25 mouse cellular contexts compared by ENCODE assay signal in genomic region chr9:23419107-23419506, GRCm38 (mm10).
A peak's percentile ranks its signal among the peaks of the same experiment; 100 is the strongest.
DNase-seq lines count a peak whose midpoint lies in the region; ATAC-seq and TF ChIP-seq lines count a peak whose summit lies in the region.
"Had no signal": no experiment of that assay in that cellular context is flagged by ENCODE, and none has a peak within 500 bp of the region (broad histone marks: within the 10 kb centered on the region; RNA-seq: fewer than 3 reads in every experiment).

No protein-coding gene starts in this region.

- TF ChIP-seq CTCF in liver, postnatal 0 days (IDR thresholded peaks at IDR 0.05; ENCODE audit: low read depth): peak; percentile 51
- TF ChIP-seq CTCF in MEL (IDR thresholded peaks at IDR 0.05 in 2 of 3, conservative IDR thresholded peaks at IDR 0.05 in 1 of 3; ENCODE audit: control insufficient read depth in 1 of 3, insufficient read depth in 1 of 3, low read depth in 2 of 3, low read length in 3 of 3, poor library complexity in 1 of 3, severe bottlenecking in 1 of 3): peak in 1 of 3 experiments; percentile 16; a peak in 1 of 6 replicates

- no peak for ATAC-seq in liver, postnatal 0 days
- no peak for ATAC-seq in liver, embryonic 11.5 days (replicated peaks; ENCODE audit: low FRiP score)
- no peak for ATAC-seq in megakaryocyte, adult 5-6 weeks (ENCODE audit: poor library complexity, severe bottlenecking)
- ATAC-seq: activated CD4-positive, CD25-positive, alpha-beta regulatory T cell, adult 4 months; forebrain, embryonic 14.5 days; hindbrain, postnatal 0 days; intestine, embryonic 16.5 days; midbrain, embryonic 13.5 days had no signal

- peak; percentile 19; the same call in 1 of the 2 replicates for TF ChIP-seq RAD21 in MEL (IDR thresholded peaks at IDR 0.05; ENCODE audit: low read depth, low read length)

- H3K9ac ChIP-seq in liver, postnatal 0 days (replicated peaks): no peak overlapping the region
- H3K9ac ChIP-seq in liver, embryonic 11.5 days (ENCODE audit: low read depth, low read length): no peak overlapping the region
- H3K9ac ChIP-seq in MEL (ENCODE audit: control insufficient read depth, low read depth, low read length, poor library complexity, severe bottlenecking): no peak overlapping the region
- H3K9ac ChIP-seq: heart, embryonic 13.5 days; hindbrain, embryonic 12.5 days; kidney, embryonic 15.5 days; liver, embryonic 15.5 days; lung, embryonic 15.5 days; midbrain, embryonic 13.5 days had no signal

- 70% methylated on average over 2 of the region's 2 CpGs for WGBS in liver, postnatal 0 days (ENCODE audit: insufficient replicate concordance)
- 83% methylated on average over 2 of the region's 2 CpGs for WGBS in liver, embryonic 11.5 days

- H3K79me2 ChIP-seq in MEL (ENCODE audit: control insufficient read depth, insufficient read depth, low read length, poor library complexity): no peaks in the 10 kb centered on the region

- no peaks in the 10 kb centered on the region for H3K36me3 ChIP-seq in liver, postnatal 0 days (replicated peaks; ENCODE audit: insufficient read depth, low read length)
- H3K36me3 ChIP-seq in liver, embryonic 11.5 days (ENCODE audit: control insufficient read depth, insufficient read depth, low read length): no peaks in the 10 kb centered on the region
- H3K36me3 ChIP-seq in MEL (ENCODE audit: control insufficient read depth in 1 of 2, insufficient read depth in 2 of 2, low read length in 2 of 2): no peaks in the 10 kb centered on the region
- H3K36me3 ChIP-seq: hindbrain, embryonic 12.5 days; kidney, embryonic 15.5 days; liver, embryonic 15.5 days; lung, embryonic 15.5 days; midbrain, embryonic 13.5 days had no signal

- no peaks in the 10 kb centered on the region for H3K9me3 ChIP-seq in liver, postnatal 0 days (ENCODE audit: low read length)
- H3K9me3 ChIP-seq in liver, embryonic 11.5 days (ENCODE audit: control insufficient read depth, low read length): no peaks in the 10 kb centered on the region
- H3K9me3 ChIP-seq in MEL (replicated peaks; ENCODE audit: insufficient read depth, low read length): no peaks in the 10 kb centered on the region
- H3K9me3 ChIP-seq: kidney, embryonic 15.5 days; liver, embryonic 15.5 days; lung, embryonic 15.5 days had no signal

- H3K27ac ChIP-seq in liver, postnatal 0 days (ENCODE audit: low read depth): no peak overlapping the region
- H3K27ac ChIP-seq in liver, embryonic 11.5 days (ENCODE audit: low read depth, low read length): no peak overlapping the region
- no peak overlapping the region for H3K27ac ChIP-seq in MEL (ENCODE audit: control insufficient read depth, low read depth, low read length)
- H3K27ac ChIP-seq: heart, embryonic 13.5 days; hindbrain, embryonic 12.5 days; hindbrain, postnatal 0 days; kidney, embryonic 15.5 days; liver, embryonic 15.5 days; lung, embryonic 15.5 days; midbrain, embryonic 13.5 days had no signal

- no peak overlapping the region for H3K4me3 ChIP-seq in liver, postnatal 0 days (ENCODE audit: low read depth, low read length)
- no peak overlapping the region for H3K4me3 ChIP-seq in liver, embryonic 11.5 days (ENCODE audit: low read depth, low read length)
- H3K4me3 ChIP-seq in MEL (ENCODE audit: control insufficient read depth in 1 of 2, insufficient read depth in 1 of 2, low read depth in 2 of 2, low read length in 2 of 2): no peak overlapping the region
- H3K4me3 ChIP-seq: heart, embryonic 13.5 days; hindbrain, embryonic 12.5 days; kidney, embryonic 15.5 days; liver, embryonic 15.5 days; lung, embryonic 15.5 days; midbrain, embryonic 13.5 days had no signal

- no peak for TF ChIP-seq EP300 in liver, postnatal 0 days (IDR thresholded peaks at IDR 0.05; ENCODE audit: low read depth)
- no peak for TF ChIP-seq EP300 in MEL (IDR thresholded peaks at IDR 0.05; ENCODE audit: low read depth in 1 of 2, low read length in 2 of 2)

- TF ChIP-seq POLR2A in MEL (IDR thresholded peaks at IDR 0.05; ENCODE audit: control insufficient read depth in 1 of 2, insufficient read depth in 1 of 2, low read depth in 1 of 2, low read length in 2 of 2, poor library complexity in 1 of 2): no peak

- no peak overlapping the region for H3K4me2 ChIP-seq in liver, postnatal 0 days (ENCODE audit: low read depth, low read length)
- H3K4me2 ChIP-seq in liver, embryonic 11.5 days: no peak overlapping the region
- H3K4me2 ChIP-seq: heart, embryonic 13.5 days; hindbrain, embryonic 12.5 days; kidney, embryonic 15.5 days; liver, embryonic 15.5 days; lung, embryonic 15.5 days; midbrain, embryonic 13.5 days had no signal

- no peaks in the 10 kb centered on the region for H3K27me3 ChIP-seq in liver, postnatal 0 days (ENCODE audit: insufficient read depth, low read length)
- H3K27me3 ChIP-seq in liver, embryonic 11.5 days (replicated peaks; ENCODE audit: control insufficient read depth, insufficient read depth, low read length): no peaks in the 10 kb centered on the region
- no peaks in the 10 kb centered on the region for H3K27me3 ChIP-seq in MEL (ENCODE audit: control insufficient read depth in 1 of 2, insufficient read depth in 2 of 2, low read length in 2 of 2)
- H3K27me3 ChIP-seq: heart, embryonic 13.5 days; hindbrain, embryonic 12.5 days; kidney, embryonic 15.5 days; liver, embryonic 15.5 days; lung, embryonic 15.5 days; midbrain, embryonic 13.5 days had no signal

- no peaks in the 10 kb centered on the region for H3K4me1 ChIP-seq in liver, postnatal 0 days (ENCODE audit: insufficient read depth)
- no peaks in the 10 kb centered on the region for H3K4me1 ChIP-seq in liver, embryonic 11.5 days (replicated peaks; ENCODE audit: control insufficient read depth, insufficient read depth, low read length)
- H3K4me1 ChIP-seq in MEL (ENCODE audit: control insufficient read depth in 1 of 2, insufficient read depth in 2 of 2, low read length in 2 of 2): no peaks in the 10 kb centered on the region
- H3K4me1 ChIP-seq: hindbrain, embryonic 12.5 days; kidney, embryonic 15.5 days; liver, embryonic 15.5 days; lung, embryonic 15.5 days; midbrain, embryonic 13.5 days had no signal

- DNase-seq in kidney, adult 9 months: peak; percentile 32
- no peak for DNase-seq in kidney, adult 11 months
- DNase-seq in liver, postnatal 0 days: no peak
- DNase-seq in liver, embryonic 11.5 days (ENCODE audit: low spot score): no peak
- no peak for DNase-seq in MEL (ENCODE audit: low read depth, low spot score)
- DNase-seq in brain, adult 2 months (ENCODE audit: low read depth, low spot score): peak; percentile 15
- no peak for DNase-seq in layer of hippocampus, postnatal 25 days (ENCODE audit: extremely low spot score in 1 of 2, low spot score in 1 of 2)
- DNase-seq: adrenal gland, adult 8-10 months; cerebellum, adult 11 months; cerebellum, adult 9-10 months; cerebellum, postnatal 36 days; gastrocnemius, postnatal 36 days; heart, postnatal 36 days; lung, postnatal 4 days had no signal

TF ChIP-seq in MEL, 35 proteins besides CTCF, POLR2A, EP300 and RAD21:
- TF ChIP-seq SMC3 (IDR thresholded peaks at IDR 0.05; ENCODE audit: low read depth, low read length): peak; percentile 17; the same call in 1 of the 2 replicates
- TF ChIP-seq MAFK (IDR thresholded peaks at IDR 0.05; ENCODE audit: borderline replicate concordance, low read depth, low read length): no peak

Comparison
In these comparisons a context has a peak if more than half of its experiments do, and no peak if none do; other contexts are left out.
1. DNase-seq: peak in kidney, adult 9 months (single experiment) and brain, adult 2 months (single experiment); none in kidney, adult 11 months (single experiment), liver, postnatal 0 days (single experiment), liver, embryonic 11.5 days (single experiment), MEL (single experiment) and layer of hippocampus, postnatal 25 days (0 of 2).